Mouse (Mus musculus) midbrain, embryonic 10.5 days (tissue): ENCODE measurements around the gene 9130213A22Rik. TPM values are rescaled to one million over a fixed set of nuclear protein-coding genes. Genes with fewer than 3 reads are reported as not detected.

Experiments
- DNase-seq: peaks from one replicate; pipeline ENCODE4 v3.0.0-alpha.2; 2017; ENCODE audit warnings: low spot score
- H3K27ac ChIP-seq: fragments of 300-500 bp; sonication (generic); replicated peaks from 2 replicates; pipeline ENCODE4 v1.5.1; 2016; ENCODE audit warnings: mild to moderate bottlenecking
- H3K27me3 ChIP-seq: fragments of 300-500 bp; sonication (generic); 2 replicates; pipeline ENCODE4 v1.6.1; 2016; ENCODE audit warnings: low read depth, mild to moderate bottlenecking; ENCODE audit not compliant: poor library complexity, severe bottlenecking
- H3K36me3 ChIP-seq: fragments of 300-500 bp; sonication (generic); 2 replicates; pipeline ENCODE4 v1.6.1; 2016; ENCODE audit warnings: mild to moderate bottlenecking, moderate library complexity
- H3K4me1 ChIP-seq: fragments of 300-500 bp; sonication (generic); 2 replicates; pipeline ENCODE4 v1.6.1; 2016
- H3K4me3 ChIP-seq: fragments of 300-500 bp; sonication (generic); 2 replicates; pipeline ENCODE4 v1.5.1; 2016; ENCODE audit warnings: mild to moderate bottlenecking, moderate library complexity
- H3K9me3 ChIP-seq: fragments of 300-500 bp; sonication (generic); replicated peaks from 2 replicates; pipeline ENCODE4 v1.6.1; 2016; ENCODE audit warnings: mild to moderate bottlenecking
- WGBS: fragments of 180-500 bp; shearing (Covaris S2); methylation state at CpG from one replicate; pipeline ENCODE4 v1.1.7; 2016; 5-methylcytosine and 5-hydroxymethylcytosine counted together
- polyA plus RNA-seq: library from polyadenylated mRNA; unstranded; fragments of >200 nt; fragmentation: Nextera tagmentation; extraction: Ambion mirVana; gene quantifications from 2 replicates; pipeline ENCODE4 v1.2.1, GENCODE M21; 2016

9130213A22Rik gene
- polyA plus RNA-seq, 1 experiment from 2014 or later = 0.07 TPM

GRCm38 (mm10) chr11:69110319-69111046 lies 11.9 kb downstream of the 9130213A22Rik start:
- peak overlapping the region; percentile 64 for H3K4me3 ChIP-seq
- peak overlapping the region; percentile 72 for H3K27ac ChIP-seq
- peak; percentile 94 for DNase-seq
- WGBS = under 1% methylated on average over 30 of the region's 30 CpGs
- H3K9me3 ChIP-seq = no peaks in the 10 kb centered on the region
- peaks cover 40% of the 10 kb centered on the region for H3K27me3 ChIP-seq
- peaks cover 28% of the 10 kb centered on the region for H3K4me1 ChIP-seq
- H3K36me3 ChIP-seq = peaks cover 42% of the 10 kb centered on the region

GRCm38 (mm10) chr11:69109032-69109900 lies 13.1 kb downstream of the 9130213A22Rik start:
- H3K4me3 ChIP-seq = peak overlapping the region; percentile 64; the same call in 1 of the 2 replicates
- H3K36me3 ChIP-seq = peaks cover 54% of the 10 kb centered on the region
- no peaks in the 10 kb centered on the region for H3K9me3 ChIP-seq
- peaks cover 28% of the 10 kb centered on the region for H3K27me3 ChIP-seq
- peaks cover 28% of the 10 kb centered on the region for H3K4me1 ChIP-seq
- H3K27ac ChIP-seq = no peak overlapping the region
- no peak for DNase-seq
- WGBS = 83% methylated on average over 13 of the region's 13 CpGs

- H3K36me3 ChIP-seq = peaks cover 64% of the 10 kb centered on the region
- DNase-seq = no peak
- peaks cover 28% of the 10 kb centered on the region for H3K4me1 ChIP-seq
- no peaks in the 10 kb centered on the region for H3K9me3 ChIP-seq
- H3K27ac ChIP-seq = no peak overlapping the region
- 88% methylated on average over 9 of the region's 9 CpGs for WGBS
- peaks cover 18% of the 10 kb centered on the region for H3K27me3 ChIP-seq
- no peak overlapping the region for H3K4me3 ChIP-seq
Observed at GRCm38 (mm10) chr11:69108223-69108622, 14.2 kb downstream of the 9130213A22Rik start.

GRCm38 (mm10) chr11:69107676-69108075 lies 14.7 kb downstream of the 9130213A22Rik start:
- no peak overlapping the region for H3K4me3 ChIP-seq
- peaks cover 70% of the 10 kb centered on the region for H3K36me3 ChIP-seq
- H3K27me3 ChIP-seq = peaks cover 12% of the 10 kb centered on the region
- peaks cover 27% of the 10 kb centered on the region for H3K4me1 ChIP-seq
- 87% methylated on average over 11 of the region's 11 CpGs for WGBS
- DNase-seq = no peak
- no peak overlapping the region for H3K27ac ChIP-seq
- no peaks in the 10 kb centered on the region for H3K9me3 ChIP-seq

- H3K27me3 ChIP-seq = peaks cover 4% of the 10 kb centered on the region
- H3K36me3 ChIP-seq = peaks cover 78% of the 10 kb centered on the region
- H3K4me1 ChIP-seq = peaks cover 18% of the 10 kb centered on the region
- no peak for DNase-seq
- no peaks in the 10 kb centered on the region for H3K9me3 ChIP-seq
- 86% methylated on average over 11 of the region's 11 CpGs for WGBS
- H3K4me3 ChIP-seq = no peak overlapping the region
- H3K27ac ChIP-seq = no peak overlapping the region
Observed at GRCm38 (mm10) chr11:69106842-69107241, 15.5 kb downstream of the 9130213A22Rik start.

GRCm38 (mm10) chr11:69106299-69106698 lies 16.1 kb downstream of the 9130213A22Rik start:
- 89% methylated on average over 11 of the region's 11 CpGs for WGBS
- no peak overlapping the region for H3K27ac ChIP-seq
- no peaks in the 10 kb centered on the region for H3K27me3 ChIP-seq
- peaks cover 83% of the 10 kb centered on the region for H3K36me3 ChIP-seq
- no peak overlapping the region for H3K4me3 ChIP-seq
- DNase-seq = no peak
- H3K4me1 ChIP-seq = peaks cover 13% of the 10 kb centered on the region
- H3K9me3 ChIP-seq = no peaks in the 10 kb centered on the region

- H3K4me3 ChIP-seq = peak overlapping the region; percentile 21
- peaks cover 88% of the 10 kb centered on the region for H3K36me3 ChIP-seq
Observed at GRCm38 (mm10) chr11:69105796-69106195, 16.6 kb downstream of the 9130213A22Rik start.

GRCm38 (mm10) chr11:69105227-69105626 lies 17.2 kb downstream of the 9130213A22Rik start:
- Histone ChIP-seq H3K4me1 (peaks cover 18% of the 10 kb centered on the region), H3K9me3 (no peaks in the 10 kb centered on the region), H3K27ac (no peak overlapping the region), H3K4me3 (no peak overlapping the region), H3K36me3 (peaks cover 90% of the 10 kb centered on the region), H3K27me3 (no peaks in the 10 kb centered on the region)
- 91% methylated on average over 6 of the region's 6 CpGs for WGBS
- no peak for DNase-seq

More at GRCm38 (mm10) chr11:69105796-69106195, 16.6 kb downstream of the 9130213A22Rik start:
- H3K4me1 ChIP-seq = peaks cover 13% of the 10 kb centered on the region
- 81% methylated on average over 2 of the region's 2 CpGs for WGBS
- no peak overlapping the region for H3K27ac ChIP-seq
- no peaks in the 10 kb centered on the region for H3K9me3 ChIP-seq
- H3K27me3 ChIP-seq = no peaks in the 10 kb centered on the region
- DNase-seq = no peak

- Histone ChIP-seq H3K36me3 (peaks cover 89% of the 10 kb centered on the region), H3K4me3 (peak overlapping the region; percentile 20; the same call in 1 of the 2 replicates), H3K9me3 (no peaks in the 10 kb centered on the region), H3K4me1 (peaks cover 19% of the 10 kb centered on the region), H3K27ac (no peak overlapping the region; the same call in 1 of the 2 replicates), H3K27me3 (no peaks in the 10 kb centered on the region)
- WGBS = 89% methylated on average over 14 of the region's 14 CpGs
- no peak for DNase-seq
Observed at GRCm38 (mm10) chr11:69104487-69104886, 17.9 kb downstream of the 9130213A22Rik start.

GRCm38 (mm10) chr11:69103531-69104435 lies 18.6 kb downstream of the 9130213A22Rik start:
- WGBS = 90% methylated on average over 15 of the region's 15 CpGs
- Histone ChIP-seq H3K4me3 (0 out of 2 replicates have a peak overlapping the region, but pooled peaks have one; percentile 20), H3K27me3 (no peaks in the 10 kb centered on the region), H3K27ac (no peak overlapping the region), H3K4me1 (peaks cover 22% of the 10 kb centered on the region), H3K36me3 (peaks cover 82% of the 10 kb centered on the region), H3K9me3 (no peaks in the 10 kb centered on the region)
- no peak for DNase-seq

- Histone ChIP-seq H3K9me3 (no peaks in the 10 kb centered on the region), H3K4me3 (no peak overlapping the region), H3K27me3 (no peaks in the 10 kb centered on the region), H3K27ac (no peak overlapping the region), H3K36me3 (peaks cover 75% of the 10 kb centered on the region), H3K4me1 (peaks cover 28% of the 10 kb centered on the region)
- DNase-seq = no peak
- 95% methylated on average over 14 of the region's 14 CpGs for WGBS
Observed at GRCm38 (mm10) chr11:69103121-69103520, 19.3 kb downstream of the 9130213A22Rik start.

GRCm38 (mm10) chr11:69102403-69102725 lies 20.0 kb downstream of the 9130213A22Rik start:
- H3K27me3 ChIP-seq = no peaks in the 10 kb centered on the region
- no peak for DNase-seq
- 93% methylated on average over 7 of the region's 7 CpGs for WGBS
- H3K36me3 ChIP-seq = peaks cover 68% of the 10 kb centered on the region
- no peak overlapping the region for H3K27ac ChIP-seq
- no peaks in the 10 kb centered on the region for H3K9me3 ChIP-seq
- H3K4me3 ChIP-seq = no peak overlapping the region
- H3K4me1 ChIP-seq = peaks cover 36% of the 10 kb centered on the region
